Mouse (Mus musculus) spleen, adult 2 months (tissue): ENCODE measurements around the gene Eif3f. TPM values are rescaled to one million over a fixed set of nuclear protein-coding genes. Genes with fewer than 3 reads are reported as not detected.
A peak's percentile ranks its signal among the peaks of the same experiment; 100 is the strongest.

Experiments used
- DNase-seq, 2 experiments: peaks; one replicate each; pipeline versions ENCODE4 v3.0.0 to v3.0.0-alpha.2; 2012 to 2021; ENCODE audit warnings: low spot score in 2 of 2, low read depth in 1 of 2
- H3K27ac ChIP-seq: fragments of 200-500 bp; 2 replicates; pipeline ENCODE4 v1.5.1; 2012; ENCODE audit warnings: low read length, inconsistent platforms; ENCODE audit not compliant: insufficient read depth
- H3K27me3 ChIP-seq: fragments of 200-500 bp; 2 replicates; pipeline ENCODE4 v1.6.1; 2012; ENCODE audit warnings: mild to moderate bottlenecking, moderate library complexity, low read length, inconsistent platforms; ENCODE audit not compliant: control insufficient read depth, insufficient read depth
- H3K36me3 ChIP-seq: fragments of 200-500 bp; 2 replicates; pipeline ENCODE4 v1.6.1; 2012; ENCODE audit warnings: mild to moderate bottlenecking, low read length, inconsistent platforms; ENCODE audit not compliant: control insufficient read depth, insufficient read depth
- H3K4me1 ChIP-seq: fragments of 200-500 bp; 2 replicates; pipeline ENCODE4 v1.6.1; 2011; ENCODE audit warnings: inconsistent platforms; ENCODE audit not compliant: control insufficient read depth, insufficient read depth, insufficient read length
- H3K4me3 ChIP-seq: fragments of 200-500 bp; 2 replicates; pipeline ENCODE4 v1.5.1; 2011; ENCODE audit warnings: mild to moderate bottlenecking, inconsistent platforms; ENCODE audit not compliant: insufficient read depth, insufficient read length; ENCODE audit errors: extremely low read depth
- CTCF ChIP-seq: fragments of 200-500 bp; IDR thresholded peaks from 2 replicates; pipeline ENCODE4 v1.5.1; 2011; ENCODE audit warnings: mild to moderate bottlenecking, inconsistent platforms; ENCODE audit not compliant: insufficient read depth, insufficient read length, insufficient replicate concordance; ENCODE audit errors: extremely low read depth
- POLR2A ChIP-seq: fragments of 200-500 bp; IDR thresholded peaks from 2 replicates; pipeline ENCODE4 v1.6.1; 2011; ENCODE audit warnings: low read depth, low read length, inconsistent platforms
- WGBS: fragments of 180-500 bp; shearing (Covaris S2); methylation state at CpG from one replicate; pipeline ENCODE4 v1.1.7; 2018; 5-methylcytosine and 5-hydroxymethylcytosine counted together
- polyA plus RNA-seq: library from polyadenylated mRNA; depleted of rRNA; stranded (reverse); fragments of >200 nt; gene quantifications from 2 replicates; pipeline ENCODE4 v1.2.3, GENCODE M21; 2012

Gene Eif3f
- polyA plus RNA-seq, 1 experiment, result 142 TPM

DNA sequence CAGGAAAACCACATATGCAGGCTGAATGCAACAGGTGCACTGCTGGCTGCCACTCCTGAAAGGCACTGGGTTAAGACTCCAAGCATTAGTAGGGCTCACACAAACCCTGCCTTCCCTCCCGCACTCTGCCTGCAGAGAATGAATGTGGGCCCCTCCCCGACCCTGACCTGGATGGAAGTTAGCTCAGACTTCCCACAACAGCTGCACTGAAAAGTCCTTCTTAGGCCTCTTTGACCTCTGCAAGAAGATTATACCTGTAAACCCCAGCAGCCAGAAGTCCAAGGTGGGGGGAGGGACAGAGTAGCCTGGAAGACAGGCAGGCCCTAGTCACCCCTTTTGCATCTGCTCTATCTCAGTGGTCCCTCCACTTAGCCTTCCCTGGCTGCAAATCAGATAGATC, 15.1 kb downstream of the Eif3f start:
- Histone ChIP-seq H3K4me3 (no peak overlapping the region), H3K4me1 (peaks cover 5% of the 10 kb centered on the region), H3K27me3 (peaks cover 13% of the 10 kb centered on the region; the same call in 1 of the 2 replicates), H3K36me3 (peaks cover 1% of the 10 kb centered on the region), H3K27ac (no peak overlapping the region)
- TF ChIP-seq CTCF (no peak), POLR2A (no peak)
- 64% methylated on average over 2 of the region's 2 CpGs for WGBS
- no peak for DNase-seq

DNA sequence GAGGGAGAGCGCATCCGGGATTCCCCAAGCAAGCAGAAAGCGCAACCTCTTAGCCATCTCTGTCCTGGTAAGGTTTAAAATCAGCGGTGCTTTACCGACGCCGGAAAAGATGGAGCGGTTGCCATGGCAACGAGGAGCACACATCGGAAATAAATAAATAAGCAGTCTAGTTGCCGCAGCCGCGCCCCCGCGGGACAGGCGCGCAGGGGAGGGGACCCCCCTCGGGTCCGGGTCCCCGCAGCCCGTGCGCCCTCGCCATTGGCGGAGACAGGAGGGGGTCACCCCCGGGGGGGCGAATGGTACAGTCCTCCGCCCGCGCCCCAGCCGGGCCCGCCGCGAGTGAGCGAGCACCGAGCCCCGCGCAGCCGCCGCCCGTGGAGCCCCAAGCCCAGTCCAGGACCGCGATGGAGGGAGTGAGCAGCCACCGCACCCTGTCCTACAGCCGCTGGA, 16.1 kb downstream of the Eif3f start, which contains the start of gene Tub:
Gene Tub (plus strand): TSS at position 27 of the 450 bp plus-strand sequence.
- Histone ChIP-seq H3K36me3 (peaks cover 1% of the 10 kb centered on the region), H3K4me3 (peak within 1 kb of the TSS; percentile 52), H3K27me3 (peaks cover 13% of the 10 kb centered on the region; the same call in 1 of the 2 replicates), H3K4me1 (peaks cover 5% of the 10 kb centered on the region), H3K27ac (no peak within 1 kb of the TSS)
- WGBS, result 2% methylated on average over 44 of the region's 44 CpGs
- no peak for TF ChIP-seq CTCF
- TF ChIP-seq POLR2A, result no peak
- DNase-seq, result peak; percentile 31 to 58

DNA sequence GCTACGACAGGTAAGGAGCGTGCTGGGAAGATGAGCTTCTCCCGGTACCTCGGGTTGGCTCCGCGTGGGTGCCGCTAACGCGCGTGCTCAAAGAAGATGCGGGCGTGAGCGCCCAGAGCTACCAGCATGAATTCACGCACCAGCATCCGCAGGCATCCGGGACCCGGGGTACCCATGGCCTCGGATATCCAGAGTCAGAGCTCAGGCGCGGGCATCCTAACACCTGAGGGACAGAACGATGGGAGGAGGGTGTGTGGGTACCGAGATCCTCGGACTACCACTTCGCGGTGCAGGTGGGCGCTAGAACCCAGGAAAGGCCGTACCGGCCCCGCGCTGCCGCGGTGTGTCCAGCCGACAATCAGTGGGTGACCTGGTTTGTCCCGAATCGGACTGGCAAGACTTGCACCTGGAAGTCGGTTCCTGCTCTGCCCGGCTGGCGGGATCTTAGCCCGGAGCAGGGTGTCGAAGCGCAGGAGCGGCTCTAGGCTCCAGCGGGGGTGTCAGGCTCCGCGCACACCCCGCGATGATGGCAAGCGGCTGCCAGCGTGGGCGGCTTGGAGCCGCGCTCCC, 16.6 kb downstream of the Eif3f start:
- no peak for DNase-seq
- WGBS, result 3% methylated on average over 52 of the region's 52 CpGs
- H3K4me1 ChIP-seq, result peaks cover 5% of the 10 kb centered on the region
- no peaks in the 10 kb centered on the region; the same call in 1 of the 2 replicates for H3K36me3 ChIP-seq
- peak overlapping the region; percentile 52 for H3K4me3 ChIP-seq
- peaks cover 13% of the 10 kb centered on the region; the same call in 1 of the 2 replicates for H3K27me3 ChIP-seq
- no peak overlapping the region for H3K27ac ChIP-seq
- no peak for TF ChIP-seq CTCF
- no peak for TF ChIP-seq POLR2A

DNA sequence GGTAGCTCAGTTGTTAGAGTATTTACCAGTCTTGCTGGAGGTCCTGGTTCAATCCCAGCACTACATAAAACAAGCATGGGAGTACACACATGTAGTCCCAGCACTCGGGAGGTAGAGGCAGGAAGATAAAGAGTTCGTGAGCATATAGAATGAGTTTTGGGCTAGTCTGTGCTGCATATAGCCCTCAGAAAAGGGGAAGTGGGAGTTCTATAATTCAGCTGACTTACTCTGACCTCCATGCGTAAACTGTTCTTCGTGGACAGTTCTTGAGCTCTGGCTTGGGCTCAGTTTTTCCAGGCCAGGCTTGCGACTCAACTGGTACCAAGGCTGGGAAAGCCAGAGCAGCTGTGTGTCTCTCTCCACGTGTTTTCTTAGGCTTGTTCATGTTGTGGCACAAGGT, 18.6 kb downstream of the Eif3f start:
- Histone ChIP-seq H3K4me1 (peaks cover 5% of the 10 kb centered on the region), H3K27ac (no peak overlapping the region), H3K36me3 (no peaks in the 10 kb centered on the region), H3K4me3 (no peak overlapping the region), H3K27me3 (peaks cover 13% of the 10 kb centered on the region; the same call in 1 of the 2 replicates)
- 31% methylated on average over 6 of the region's 6 CpGs for WGBS
- DNase-seq, result no peak
- no peak for TF ChIP-seq POLR2A
- TF ChIP-seq CTCF, result no peak

DNA sequence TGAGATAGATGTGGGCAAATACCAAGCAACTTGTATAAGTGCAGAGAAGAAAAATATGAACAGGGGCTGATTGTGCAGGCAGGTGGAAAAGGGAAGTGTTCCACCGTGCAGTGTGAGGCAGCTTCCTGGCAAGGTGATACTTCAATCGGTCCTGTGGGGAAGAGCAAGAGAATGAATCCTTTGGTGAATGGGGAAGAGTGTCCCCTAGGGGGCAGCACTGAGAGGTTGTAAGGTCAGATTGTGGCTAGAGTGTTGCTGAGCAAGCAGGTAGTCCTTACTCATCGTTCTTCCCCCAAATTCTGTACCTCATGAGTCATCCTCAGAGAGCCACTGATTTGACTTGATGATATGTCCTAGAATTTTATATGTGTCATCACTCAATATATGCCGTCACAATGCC, 20.0 kb downstream of the Eif3f start:
- Histone ChIP-seq H3K4me1 (peaks cover 5% of the 10 kb centered on the region), H3K27ac (no peak overlapping the region), H3K4me3 (no peak overlapping the region), H3K36me3 (no peaks in the 10 kb centered on the region), H3K27me3 (peaks cover 13% of the 10 kb centered on the region; the same call in 1 of the 2 replicates)
- 43% methylated on average over 4 of the region's 4 CpGs for WGBS
- DNase-seq, result no peak
- TF ChIP-seq CTCF, result no peak
- no peak for TF ChIP-seq POLR2A

DNA sequence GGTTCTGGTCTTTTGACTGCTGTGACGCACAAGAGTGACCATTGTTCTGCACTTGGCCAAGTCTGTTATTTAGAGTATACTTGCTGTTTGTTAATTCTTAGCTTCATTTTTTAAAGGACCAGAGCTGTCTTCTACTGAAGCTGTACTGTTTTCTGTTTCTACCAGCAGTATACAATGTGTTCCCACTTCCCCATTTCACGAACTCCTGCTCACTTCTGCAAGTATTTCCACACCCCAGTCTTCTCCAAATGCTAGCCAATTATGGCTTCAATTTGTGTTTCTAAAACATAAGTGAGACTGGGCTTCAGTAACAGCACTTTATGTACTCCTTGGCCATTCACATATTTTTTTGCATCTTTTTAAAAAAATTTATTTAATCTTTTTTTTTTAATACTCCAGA, 23.5 kb downstream of the Eif3f start:
- Histone ChIP-seq H3K27me3 (no peaks in the 10 kb centered on the region), H3K36me3 (no peaks in the 10 kb centered on the region), H3K4me3 (no peak overlapping the region), H3K27ac (no peak overlapping the region), H3K4me1 (no peaks in the 10 kb centered on the region; the same call in 1 of the 2 replicates)
- 42% methylated on average over 2 of the region's 2 CpGs for WGBS
- no peak for DNase-seq
- TF ChIP-seq CTCF (no peak), POLR2A (no peak)

DNA sequence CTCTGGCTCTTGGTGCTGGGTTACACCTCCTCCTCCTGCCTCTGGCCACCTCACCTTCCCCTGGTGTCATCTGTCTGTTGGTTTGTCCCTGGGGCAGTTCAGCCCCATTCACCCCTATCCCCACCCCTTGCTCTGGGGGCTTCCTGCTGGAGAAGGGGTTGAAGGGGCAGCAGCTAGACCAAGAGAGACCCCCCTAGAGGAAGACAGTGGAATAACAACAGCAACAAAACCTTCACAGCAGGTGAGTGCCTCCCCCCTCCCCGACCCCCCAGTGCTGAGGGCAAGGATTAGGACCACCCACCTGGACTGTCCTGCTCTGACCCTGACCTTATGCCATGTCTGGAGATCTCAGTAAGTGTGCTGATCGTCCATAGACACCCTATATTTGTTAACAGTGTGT, 31.8 kb downstream of the Eif3f start:
- TF ChIP-seq CTCF (no peak), POLR2A (no peak)
- no peaks in the 10 kb centered on the region for H3K27me3 ChIP-seq
- H3K4me1 ChIP-seq, result no peaks in the 10 kb centered on the region
- no peak overlapping the region for H3K4me3 ChIP-seq
- no peak overlapping the region for H3K27ac ChIP-seq
- WGBS, result 34% methylated on average over 2 of the region's 2 CpGs
- DNase-seq, result no peak
- no peaks in the 10 kb centered on the region for H3K36me3 ChIP-seq
